Mouse (Mus musculus) left cerebral cortex, adult 9 months (tissue): Measurements from ENCODE around the gene Wdr90.

Experiments
- DNase-seq, 2 experiments: peaks; one replicate each; pipeline ENCODE4 v3.0.0; 2022; ENCODE audit warnings: low spot score in 2 of 2

The Wdr90 gene

DNA sequence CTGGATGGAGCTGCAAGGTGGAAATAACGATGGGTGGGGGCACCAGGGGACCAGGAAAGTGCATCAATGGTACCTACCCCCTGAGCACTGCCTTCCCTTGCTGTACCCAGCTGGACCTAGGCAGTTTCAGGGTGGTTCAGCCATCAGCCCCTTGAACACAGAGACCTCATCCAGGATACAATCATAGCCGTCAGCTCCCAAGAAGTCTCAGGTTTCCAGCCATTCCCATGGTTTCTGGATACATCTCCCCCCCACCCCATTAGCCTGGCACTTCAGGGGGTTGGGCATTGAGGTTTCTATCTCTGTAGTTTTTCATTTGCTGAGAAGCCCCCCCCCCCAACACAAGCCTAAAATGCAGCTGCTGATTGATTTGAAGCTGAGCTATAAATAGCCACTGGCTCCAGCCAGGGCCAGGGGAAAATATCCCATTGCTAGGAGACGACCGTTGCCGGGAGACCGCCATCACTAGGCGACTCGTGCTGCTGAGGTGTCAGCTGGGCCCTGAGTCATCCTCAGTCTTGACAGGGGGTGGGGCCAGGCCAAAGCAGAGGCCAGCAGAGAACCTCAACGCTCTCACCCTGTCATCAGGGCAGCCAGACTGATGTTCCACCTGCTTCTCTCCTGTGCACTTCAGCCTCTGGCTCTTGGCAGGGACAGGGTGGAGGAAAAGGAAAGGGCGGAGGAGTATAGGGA is 58.3 kb downstream of the Wdr90 start:
- peak; percentile 69 to 86 for DNase-seq

DNA sequence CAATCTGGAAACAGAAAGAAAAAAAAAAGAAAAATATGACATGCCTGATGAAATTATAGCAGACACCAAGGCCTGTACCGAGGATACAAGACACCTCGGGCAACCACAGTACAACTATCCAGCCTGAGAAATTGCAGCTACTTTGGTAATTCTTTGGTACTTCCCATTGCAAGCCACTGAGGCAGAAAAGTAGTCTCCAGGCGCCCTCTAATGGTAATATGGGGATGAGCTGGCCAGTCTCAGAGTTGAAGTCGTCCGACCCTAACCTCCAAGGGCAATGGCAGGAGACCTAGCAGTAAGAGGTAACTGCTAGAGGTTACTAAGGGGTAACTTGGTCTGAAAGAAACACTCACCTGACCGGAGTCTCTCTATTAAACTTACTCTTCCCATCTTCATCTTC is 60.3 kb downstream of the Wdr90 start:
- DNase-seq: peak in 1 of 2 experiments; percentile 81

DNA sequence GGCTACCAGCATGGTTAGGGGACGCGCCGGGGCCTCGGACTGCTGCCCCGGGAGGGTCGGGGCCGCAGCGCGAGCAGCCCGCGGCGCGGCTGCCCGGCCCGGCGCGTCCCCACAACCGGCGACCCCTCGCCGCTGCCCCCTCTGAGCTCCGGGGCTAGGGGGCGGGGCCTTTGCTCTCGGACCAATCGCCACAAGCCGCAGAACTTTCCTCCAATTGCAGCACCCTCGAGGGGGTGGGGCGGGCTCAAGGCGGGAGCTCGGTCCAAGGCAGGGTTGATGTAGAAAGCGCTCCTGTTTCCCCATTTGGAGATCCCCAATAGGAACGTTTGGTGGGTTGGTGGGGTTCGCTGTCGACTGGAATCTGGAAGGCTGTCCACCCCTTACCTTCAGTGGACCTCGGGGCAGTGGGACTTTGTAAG is 64.3 kb downstream of the Wdr90 start, which contains the start of gene Metrn:
Gene Metrn, minus strand, starts transcription at position 186 of the 419 bp plus-strand sequence.
- peak in 1 of 2 experiments; percentile 68 for DNase-seq

DNA sequence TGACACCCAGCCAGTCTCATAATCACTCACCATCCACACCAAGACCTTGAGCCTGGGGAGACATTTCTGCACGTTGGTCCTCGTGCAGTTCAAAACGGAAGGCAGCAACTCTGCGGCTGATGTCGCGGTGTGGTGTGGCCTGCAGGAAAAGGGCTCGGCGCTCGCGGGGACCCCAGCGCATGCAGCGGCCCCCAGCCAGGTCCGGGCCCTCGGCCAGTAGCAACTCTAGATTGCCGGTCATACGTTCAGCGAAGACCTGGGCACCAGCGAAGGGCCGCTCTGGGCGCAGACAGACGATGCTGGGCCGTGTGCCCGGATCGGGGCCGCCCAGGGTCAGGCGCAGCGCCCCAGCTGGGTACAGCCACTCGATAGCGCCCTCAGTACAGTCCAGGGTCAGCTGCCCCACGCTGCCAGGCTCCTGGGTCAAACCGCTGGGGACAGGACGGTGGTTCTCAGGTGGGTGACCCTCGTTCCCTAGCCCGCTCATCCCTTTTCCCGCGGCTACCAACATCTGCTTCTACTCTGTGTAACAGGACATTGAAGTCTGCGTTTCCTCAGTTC is 65.0 kb downstream of the Wdr90 start:
- no peak for DNase-seq

GRCm38 (mm10) chr17:25795609-25796092 is 65.7 kb downstream of the Wdr90 start, which contains the start of gene AC134908.4:
Gene AC134908.4, minus strand, starts transcription at chr17:25795659.
- peak; percentile 67 to 74 for DNase-seq

DNA sequence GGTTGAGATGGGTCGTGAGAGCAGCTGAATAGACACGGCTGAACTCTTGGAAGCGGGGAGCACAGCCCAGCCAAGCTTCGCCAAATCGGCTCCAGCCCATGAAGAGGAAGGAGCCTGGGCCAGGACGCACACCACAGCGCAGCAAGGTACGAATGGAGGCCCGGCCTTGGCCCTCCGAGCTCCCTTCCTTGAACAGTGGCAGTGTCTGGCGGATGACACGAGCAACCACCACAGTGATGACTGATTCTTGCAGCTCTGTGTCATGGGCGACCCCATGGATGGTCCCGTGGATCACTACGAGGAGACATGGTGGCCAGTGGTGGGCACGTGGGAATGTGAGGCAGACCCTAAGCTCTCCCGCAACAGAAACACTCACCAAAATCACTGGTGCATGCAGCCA is 66.3 kb downstream of the Wdr90 start:
- no peak for DNase-seq
